Mouse (Mus musculus): ENCODE measurements around the gene B4galnt2. TPM values are rescaled to one million over a fixed set of nuclear protein-coding genes. Genes with fewer than 3 reads are reported as not detected.
A peak's percentile ranks its signal among the peaks of the same experiment; 100 is the strongest.

Gene B4galnt2
- total and polyA plus RNA-seq, 3 experiments, result 0.34 to 1.9 (median 0.42) TPM

- TF ChIP-seq SIN3A (IDR thresholded peaks at IDR 0.05; ENCODE audit: low read length), result no peak; the same call in 1 of the 2 replicates
- no peak for TF ChIP-seq ZKSCAN1 (IDR thresholded peaks at IDR 0.05; ENCODE audit: borderline replicate concordance, low read depth, low read length)
- TF ChIP-seq HCFC1 (IDR thresholded peaks at IDR 0.05; ENCODE audit: low read depth, low read length), result no peak; the same call in 1 of the 2 replicates
- TF ChIP-seq MYC (IDR thresholded peaks at IDR 0.05; ENCODE audit: low read depth, low read length), result peak; percentile 99
- no peak for TF ChIP-seq JUN (IDR thresholded peaks at IDR 0.05; ENCODE audit: insufficient read depth, low read depth, low read length)
- TF ChIP-seq PAX5 (IDR thresholded peaks at IDR 0.05; ENCODE audit: low read length), result no peak
- TF ChIP-seq JUND (conservative IDR thresholded peaks at IDR 0.05; ENCODE audit: low read depth, low read length), result no peak
Observed at GRCm38 (mm10) chr11:95859468-95859855, 55.2 kb downstream of the B4galnt2 start (continued).

- H3K4me2 ChIP-seq (ENCODE audit: insufficient read depth, low read depth, poor library complexity, severe bottlenecking), result peak overlapping the region; percentile 90
- H3K9me3 ChIP-seq (replicated peaks; ENCODE audit: low read length), result peaks cover 3% of the 10 kb centered on the region
- dilution Hi-C loops (cut with MboI; ENCODE audit: extremely low pct_ligation_motif_present, extremely low pct_unique_long_range_greater_than_20kb, low sequenced_read_pairs) (no loop called here), in situ Hi-C loops (cut with MboI; ENCODE audit: low pct_ligation_motif_present, low pct_unique_long_range_greater_than_20kb, low sequenced_read_pairs) (no loop called here)
- peak overlapping the region; percentile 62 to 77 (median 66) for H3K4me3 ChIP-seq (replicated peaks in 1 of 3; ENCODE audit: low read depth in 2 of 3, low read length in 2 of 3, poor library complexity in 1 of 3)
- H3K27me3 ChIP-seq (replicated peaks), result peaks cover 1% of the 10 kb centered on the region
- peaks cover 0 to 11% of the 10 kb centered on the region in 2 experiments for H3K36me3 ChIP-seq (replicated peaks in 1 of 2; ENCODE audit: control insufficient read depth in 1 of 2, insufficient read depth in 1 of 2, low read length in 1 of 2)
- H3K9ac ChIP-seq (ENCODE audit: insufficient read depth, low read depth), result peak overlapping the region; percentile 57
- H3K4me1 ChIP-seq (ENCODE audit: control insufficient read depth in 1 of 2, insufficient read depth in 2 of 2), result peaks cover 5 to 26% of the 10 kb centered on the region in 2 experiments
- DNase-seq (ENCODE audit: extremely low read depth), result peak; percentile 100
- H3K27ac ChIP-seq (ENCODE audit: insufficient read depth, low read depth), result peak overlapping the region; percentile 86
- no peaks in the 10 kb centered on the region; the same call in 1 of the 2 replicates for H3K79me2 ChIP-seq (replicated peaks; ENCODE audit: control insufficient read depth, extremely low read depth, insufficient read depth, poor library complexity, severe bottlenecking)
- TF ChIP-seq USF2 (conservative IDR thresholded peaks at IDR 0.05; ENCODE audit: low read depth, low read length) (no peak), USF1 (IDR thresholded peaks at IDR 0.05; ENCODE audit: low read depth, low read length) (no peak), ZMIZ1 (IDR thresholded peaks at IDR 0.05; ENCODE audit: low read depth, low read length) (0 out of 2 replicates have a peak, but pooled peaks have one; percentile 71), ELF1 (IDR thresholded peaks at IDR 0.05; ENCODE audit: low read depth, low read length) (peak; percentile 98), ZC3H11A (IDR thresholded peaks at IDR 0.05; ENCODE audit: low read depth, low read length) (no peak), TBP (conservative IDR thresholded peaks at IDR 0.05; ENCODE audit: low read depth, low read length) (peak; percentile 99), GABPA (IDR thresholded peaks at IDR 0.05; ENCODE audit: insufficient replicate concordance, low read depth, low read length) (no peak), RCOR1 (conservative IDR thresholded peaks at IDR 0.05; ENCODE audit: low read depth, low read length) (no peak), NRF1 (IDR thresholded peaks at IDR 0.05; ENCODE audit: low read depth, low read length) (peak; percentile 97), BHLHE40 (IDR thresholded peaks at IDR 0.05; ENCODE audit: low read depth, low read length) (0 out of 2 replicates have a peak, but pooled peaks have one; percentile 55), POLR2A (IDR thresholded peaks at IDR 0.05; ENCODE audit: low read depth, low read length) (peak; percentile 75), SIN3A (IDR thresholded peaks at IDR 0.05; ENCODE audit: low read length) (peak; percentile 84), TCF12 (IDR thresholded peaks at IDR 0.05; ENCODE audit: low read depth, low read length) (no peak), ZNF384 (IDR thresholded peaks at IDR 0.05; ENCODE audit: low read depth, low read length) (no peak), HCFC1 (IDR thresholded peaks at IDR 0.05; ENCODE audit: low read depth, low read length) (peak; percentile 60), MYC (IDR thresholded peaks at IDR 0.05; ENCODE audit: low read depth, low read length) (no peak; the same call in 1 of the 2 replicates), CHD1 (IDR thresholded peaks at IDR 0.05; ENCODE audit: low read depth, low read length) (no peak; the same call in 1 of the 2 replicates), CTCF (conservative IDR thresholded peaks at IDR 0.05 in 1 of 2, IDR thresholded peaks at IDR 0.05 in 1 of 2; ENCODE audit: low read depth in 2 of 2, low read length in 2 of 2) (no peak), NELFE (IDR thresholded peaks at IDR 0.05; ENCODE audit: low read depth, low read length) (peak; percentile 54), PAX5 (IDR thresholded peaks at IDR 0.05; ENCODE audit: low read length) (no peak), MAZ (IDR thresholded peaks at IDR 0.05; ENCODE audit: low read depth, low read length) (peak; percentile 79), ETS1 (conservative IDR thresholded peaks at IDR 0.05; ENCODE audit: low read depth, low read length) (no peak; the same call in 1 of the 2 replicates), MAFK (IDR thresholded peaks at IDR 0.05; ENCODE audit: insufficient replicate concordance, low read length) (peak; percentile 98), CHD2 (IDR thresholded peaks at IDR 0.05; ENCODE audit: low read length) (peak; percentile 88), MXI1 (IDR thresholded peaks at IDR 0.05; ENCODE audit: low read depth, low read length) (no peak; the same call in 1 of the 2 replicates), UBTF (IDR thresholded peaks at IDR 0.05; ENCODE audit: low read depth, low read length) (no peak), MAX (IDR thresholded peaks at IDR 0.05; ENCODE audit: low read length) (peak; percentile 78), JUND (conservative IDR thresholded peaks at IDR 0.05; ENCODE audit: low read depth, low read length) (0 out of 2 replicates have a peak, but pooled peaks have one; percentile 6), IRF4 (IDR thresholded peaks at IDR 0.05; ENCODE audit: low read depth, low read length) (peak; percentile 56), E2F4 (IDR thresholded peaks at IDR 0.05; ENCODE audit: insufficient replicate concordance, low read depth, low read length) (0 out of 2 replicates have a peak, but pooled peaks have one; percentile 56), ZKSCAN1 (IDR thresholded peaks at IDR 0.05; ENCODE audit: borderline replicate concordance, low read depth, low read length) (no peak), SMC3 (IDR thresholded peaks at IDR 0.05; ENCODE audit: low read depth, low read length) (peak; percentile 11; the same call in 1 of the 2 replicates)
Observed at GRCm38 (mm10) chr11:95858528-95859467, 55.9 kb downstream of the B4galnt2 start.

All from CH12.LX (cell line).